Mouse (Mus musculus): Measurements from ENCODE around the gene Pknox2. TPM values are rescaled to one million over a fixed set of nuclear protein-coding genes. Genes with fewer than 3 reads are reported as not detected.

The Pknox2 gene
- polyA plus RNA-seq (2015; fragmentation: Nextera tagmentation; extraction: Ambion mirVana) = 39.5 and 44.7 TPM in 2 replicates

DNA sequence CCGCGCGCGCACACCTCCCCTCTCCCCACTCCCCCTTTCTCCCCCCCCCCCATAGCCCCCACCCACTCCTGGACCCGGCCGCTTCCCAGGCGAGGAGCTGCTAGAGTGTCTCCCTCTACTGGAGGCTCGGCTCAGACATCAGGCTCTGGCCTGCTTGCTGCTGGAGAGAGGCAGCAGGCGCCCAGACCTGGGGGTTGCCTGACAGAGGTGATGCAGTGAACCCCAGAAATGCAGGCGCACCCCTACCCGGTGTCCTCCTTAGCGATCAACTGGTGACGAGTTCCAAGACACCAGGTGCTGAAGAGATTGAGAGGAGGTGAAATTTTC lies at the start of gene Pknox2:
Gene Pknox2 (minus strand): TSS at position 49 of the 327 bp plus-strand sequence.
- WGBS = 2% methylated on average over 9 of the region's 13 CpGs
- peak within 1 kb of the TSS; percentile 70 for H3K4me2 ChIP-seq
- H3K27ac ChIP-seq = peak within 1 kb of the TSS; percentile 100
- H3K27me3 ChIP-seq = peaks cover 4% of the 10 kb centered on the region; the same call in 1 of the 2 replicates
- peak within 1 kb of the TSS; percentile 99 for H3K9ac ChIP-seq
- H3K36me3 ChIP-seq = no peaks in the 10 kb centered on the region
- H3K4me3 ChIP-seq = peak within 1 kb of the TSS; percentile 88
- peaks cover 41% of the 10 kb centered on the region for H3K4me1 ChIP-seq (replicated peaks)
- ATAC-seq (ENCODE audit: low FRiP score) = peak; percentile 88
- no peaks in the 10 kb centered on the region for H3K9me3 ChIP-seq

DNA sequence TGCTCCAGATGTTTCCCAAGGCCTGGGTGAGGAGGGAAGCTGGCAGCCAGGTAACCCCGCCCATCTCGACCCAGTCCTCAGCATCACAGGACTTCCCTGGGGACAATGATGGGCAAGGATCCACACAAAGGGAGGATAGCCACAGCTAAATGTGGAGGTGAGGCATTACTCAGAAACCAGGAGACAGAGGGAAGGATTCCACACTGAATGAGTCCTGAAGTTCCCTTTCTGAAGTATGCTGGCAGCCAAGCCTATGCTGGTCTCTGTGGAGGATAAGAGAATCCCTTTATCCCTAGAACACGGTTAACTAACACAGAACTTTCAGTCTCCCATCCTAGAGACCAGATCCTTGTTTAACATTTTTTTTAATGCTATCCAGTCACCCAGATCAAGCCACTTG lies 40.8 kb upstream of the Pknox2 start:
- Histone ChIP-seq H3K4me1 (replicated peaks) (0 out of 2 replicates have a peak, but pooled peaks cover 2% of the 10 kb centered on the region), H3K36me3 (no peaks in the 10 kb centered on the region), H3K9me3 (no peaks in the 10 kb centered on the region), H3K27ac (no peak overlapping the region), H3K27me3 (no peaks in the 10 kb centered on the region), H3K4me2 (no peak overlapping the region), H3K4me3 (no peak overlapping the region), H3K9ac (no peak overlapping the region)
- WGBS = 86% methylated on average over 3 of the region's 3 CpGs
- ATAC-seq (ENCODE audit: low FRiP score) = no peak

GRCm38 (mm10) chr9:37187407-37187806 lies 40.2 kb upstream of the Pknox2 start:
- H3K4me1 ChIP-seq (replicated peaks) = 0 out of 2 replicates have a peak, but pooled peaks cover 2% of the 10 kb centered on the region
- no peak for ATAC-seq (ENCODE audit: low FRiP score)
- H3K36me3 ChIP-seq = no peaks in the 10 kb centered on the region
- no peaks in the 10 kb centered on the region for H3K27me3 ChIP-seq
- no peak overlapping the region for H3K9ac ChIP-seq
- no peak overlapping the region for H3K4me3 ChIP-seq
- no peak overlapping the region for H3K27ac ChIP-seq
- no peaks in the 10 kb centered on the region for H3K9me3 ChIP-seq
- WGBS = 88% methylated on average over 5 of the region's 5 CpGs
- H3K4me2 ChIP-seq = no peak overlapping the region

- 66% methylated on average over 2 of the region's 2 CpGs for WGBS
- no peaks in the 10 kb centered on the region for H3K27me3 ChIP-seq
- H3K4me3 ChIP-seq = no peak overlapping the region
- H3K4me1 ChIP-seq (replicated peaks) = peaks cover 33% of the 10 kb centered on the region
- H3K4me2 ChIP-seq = no peak overlapping the region
- ATAC-seq (ENCODE audit: low FRiP score) = no peak
- H3K9ac ChIP-seq = no peak overlapping the region
- H3K27ac ChIP-seq = no peak overlapping the region
- no peaks in the 10 kb centered on the region for H3K9me3 ChIP-seq
- H3K36me3 ChIP-seq = no peaks in the 10 kb centered on the region
Observed at GRCm38 (mm10) chr9:37183176-37183575, 36.0 kb upstream of the Pknox2 start.

DNA sequence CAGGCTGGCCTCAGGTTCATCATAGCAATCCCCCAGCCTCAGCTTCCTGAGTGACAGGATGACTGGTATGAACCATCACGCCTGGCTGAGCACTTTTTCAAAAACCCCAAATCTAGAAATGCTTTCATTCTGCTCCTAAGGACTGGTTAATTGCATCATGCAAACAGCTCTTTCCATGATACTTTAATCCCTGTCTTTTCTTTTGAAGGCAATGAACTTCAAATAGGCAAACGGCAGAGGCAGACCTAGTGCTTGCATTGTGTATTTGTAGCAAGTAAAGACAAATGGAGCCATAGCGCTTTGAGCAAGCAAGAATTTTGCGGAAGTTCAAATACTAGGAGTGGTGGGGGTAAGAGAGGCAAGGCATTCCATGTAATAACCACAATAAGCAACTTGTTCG lies 34.4 kb upstream of the Pknox2 start:
- no peak overlapping the region for H3K4me2 ChIP-seq
- 58% methylated on average over 5 of the region's 5 CpGs for WGBS
- ATAC-seq (ENCODE audit: low FRiP score) = no peak
- H3K27me3 ChIP-seq = no peaks in the 10 kb centered on the region
- no peak overlapping the region for H3K9ac ChIP-seq
- H3K4me3 ChIP-seq = no peak overlapping the region
- H3K36me3 ChIP-seq = no peaks in the 10 kb centered on the region
- no peaks in the 10 kb centered on the region for H3K9me3 ChIP-seq
- H3K27ac ChIP-seq = no peak overlapping the region
- peaks cover 49% of the 10 kb centered on the region for H3K4me1 ChIP-seq (replicated peaks)

DNA sequence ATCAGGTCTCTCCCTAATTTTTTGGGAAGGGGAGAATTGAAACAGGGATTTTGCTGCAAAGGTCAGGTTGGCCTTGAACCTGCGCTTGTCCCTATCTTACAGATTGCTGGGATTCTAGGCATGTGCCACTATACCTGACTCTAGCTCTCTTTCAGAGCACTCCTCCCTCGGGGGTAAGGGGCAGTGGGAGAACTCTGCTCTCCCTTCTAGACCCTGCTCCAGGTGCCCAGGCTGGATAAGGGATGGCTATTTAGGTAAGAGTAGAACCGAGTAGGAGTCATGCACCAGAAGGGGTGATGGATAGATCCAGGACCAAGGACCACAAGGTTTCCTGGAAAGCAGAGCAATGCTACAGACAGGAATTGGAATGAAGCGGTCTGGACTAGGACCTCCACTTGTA lies 32.4 kb upstream of the Pknox2 start:
- Histone ChIP-seq H3K27ac (no peak overlapping the region), H3K27me3 (no peaks in the 10 kb centered on the region), H3K4me3 (no peak overlapping the region), H3K4me2 (no peak overlapping the region), H3K9ac (no peak overlapping the region), H3K9me3 (no peaks in the 10 kb centered on the region), H3K4me1 (replicated peaks) (peaks cover 61% of the 10 kb centered on the region), H3K36me3 (no peaks in the 10 kb centered on the region)
- ATAC-seq (ENCODE audit: low FRiP score) = no peak
- WGBS = 88% methylated on average over 4 of the region's 4 CpGs

DNA sequence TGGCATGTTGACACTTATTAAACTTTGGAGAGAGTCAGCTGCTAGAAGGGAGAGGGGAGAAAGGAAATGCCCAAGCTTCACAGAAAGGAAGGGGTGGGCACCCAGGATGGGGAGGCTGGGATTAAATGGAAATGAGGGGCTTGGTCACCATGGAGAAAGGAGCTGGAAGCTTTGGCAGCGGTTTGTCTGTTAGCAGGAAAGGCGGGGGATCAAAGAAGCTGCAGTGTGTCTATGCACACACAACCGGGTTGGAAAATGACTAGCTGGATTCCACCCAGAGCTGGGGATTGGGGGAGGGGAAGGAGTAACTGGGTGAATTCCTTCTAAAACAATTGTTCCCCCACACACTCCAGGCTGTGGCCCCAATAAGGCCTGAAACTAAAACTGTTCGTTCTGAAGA lies 31.7 kb upstream of the Pknox2 start:
- no peak overlapping the region for H3K4me3 ChIP-seq
- no peak overlapping the region for H3K4me2 ChIP-seq
- H3K9me3 ChIP-seq = no peaks in the 10 kb centered on the region
- ATAC-seq (ENCODE audit: low FRiP score) = peak; percentile 41; the same call in 1 of the 2 replicates
- no peak overlapping the region; the same call in 1 of the 2 replicates for H3K9ac ChIP-seq
- H3K27me3 ChIP-seq = no peaks in the 10 kb centered on the region
- H3K27ac ChIP-seq = peak overlapping the region; percentile 67
- peaks cover 61% of the 10 kb centered on the region for H3K4me1 ChIP-seq (replicated peaks)
- 9% methylated on average over 4 of the region's 4 CpGs for WGBS
- H3K36me3 ChIP-seq = no peaks in the 10 kb centered on the region

GRCm38 (mm10) chr9:37177551-37177950 lies 30.3 kb upstream of the Pknox2 start:
- Histone ChIP-seq H3K27ac (0 out of 2 replicates have a peak overlapping the region, but pooled peaks have one; percentile 67), H3K4me1 (replicated peaks) (peaks cover 59% of the 10 kb centered on the region), H3K36me3 (no peaks in the 10 kb centered on the region), H3K9ac (no peak overlapping the region), H3K4me3 (no peak overlapping the region), H3K4me2 (no peak overlapping the region), H3K9me3 (no peaks in the 10 kb centered on the region), H3K27me3 (no peaks in the 10 kb centered on the region)
- ATAC-seq (ENCODE audit: low FRiP score) = no peak
- 38% methylated on average over 8 of the region's 8 CpGs for WGBS

DNA sequence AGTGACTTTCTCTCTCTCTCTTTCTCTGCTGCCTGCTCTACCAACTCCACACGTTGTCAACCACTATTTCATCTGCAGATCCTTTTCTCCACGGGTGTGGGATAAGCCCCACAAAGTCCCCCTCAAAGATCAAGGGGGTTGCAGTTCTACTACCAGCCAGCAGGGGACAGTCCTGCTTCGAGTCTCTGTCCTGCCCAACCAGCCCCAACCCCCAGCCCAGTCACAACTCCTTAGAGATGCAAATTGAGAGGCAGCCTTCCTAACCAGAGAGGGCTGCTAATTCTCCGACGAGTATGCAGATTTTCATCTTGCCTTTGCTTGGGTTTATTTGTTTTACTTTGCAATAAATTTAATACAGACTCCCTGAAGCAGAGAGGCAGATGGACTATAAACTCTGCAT lies 29.9 kb upstream of the Pknox2 start:
- peak; percentile 70; the same call in 1 of the 2 replicates for ATAC-seq (ENCODE audit: low FRiP score)
- H3K9ac ChIP-seq = no peak overlapping the region; the same call in 1 of the 2 replicates
- no peaks in the 10 kb centered on the region for H3K27me3 ChIP-seq
- H3K27ac ChIP-seq = no peak overlapping the region
- H3K4me2 ChIP-seq = no peak overlapping the region
- no peak overlapping the region for H3K4me3 ChIP-seq
- H3K4me1 ChIP-seq (replicated peaks) = peaks cover 59% of the 10 kb centered on the region
- H3K9me3 ChIP-seq = no peaks in the 10 kb centered on the region
- H3K36me3 ChIP-seq = no peaks in the 10 kb centered on the region
- under 1% methylated on average over 5 of the region's 5 CpGs for WGBS

DNA sequence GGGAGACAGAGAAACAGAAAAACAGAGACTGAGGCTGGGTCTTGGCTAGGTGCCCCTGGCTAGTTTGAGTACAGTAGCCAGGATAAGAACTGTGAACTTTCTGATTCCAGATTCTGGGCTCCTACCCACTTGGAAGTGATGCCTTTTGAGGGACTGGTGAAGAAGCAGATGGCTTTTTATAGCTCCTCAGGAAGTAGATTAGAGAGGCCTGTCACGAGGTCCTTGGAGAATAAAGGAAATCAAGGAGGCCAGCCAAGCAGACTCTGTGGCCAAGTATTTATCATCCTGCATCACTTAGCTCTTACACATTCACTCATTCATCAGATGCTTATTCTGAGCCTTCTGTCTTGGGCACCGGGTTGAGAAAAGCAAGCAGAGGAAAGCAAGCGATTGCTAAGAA lies 28.8 kb upstream of the Pknox2 start:
- no peak overlapping the region for H3K27ac ChIP-seq
- H3K9me3 ChIP-seq = no peaks in the 10 kb centered on the region
- WGBS = 65% methylated on average over 3 of the region's 3 CpGs
- no peaks in the 10 kb centered on the region for H3K36me3 ChIP-seq
- no peak overlapping the region for H3K9ac ChIP-seq
- no peak overlapping the region for H3K4me3 ChIP-seq
- peaks cover 53% of the 10 kb centered on the region for H3K4me1 ChIP-seq (replicated peaks)
- no peak overlapping the region for H3K4me2 ChIP-seq
- no peak for ATAC-seq (ENCODE audit: low FRiP score)
- no peaks in the 10 kb centered on the region for H3K27me3 ChIP-seq

DNA sequence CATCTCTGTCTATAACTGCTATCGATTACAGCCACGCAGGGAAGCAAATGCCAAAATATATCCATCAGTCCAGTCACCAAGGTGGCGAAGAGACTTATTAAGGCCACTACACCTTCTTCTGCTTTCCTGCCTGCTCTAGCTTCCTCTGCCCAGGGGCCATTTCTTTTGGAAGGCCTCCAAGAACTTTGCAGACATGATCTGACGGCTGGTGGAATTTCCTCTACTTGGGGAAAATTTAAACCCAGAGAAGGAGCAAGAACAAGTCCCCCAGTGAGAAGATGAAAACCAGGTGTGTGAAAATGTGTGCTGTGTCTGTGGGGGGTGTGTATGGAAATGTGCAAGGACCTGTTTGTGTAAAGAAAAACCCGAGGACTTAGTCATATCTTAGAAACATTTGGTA lies 26.2 kb upstream of the Pknox2 start:
- no peak overlapping the region for H3K27ac ChIP-seq
- no peak overlapping the region for H3K4me2 ChIP-seq
- ATAC-seq (ENCODE audit: low FRiP score) = no peak
- no peaks in the 10 kb centered on the region for H3K27me3 ChIP-seq
- WGBS = 71% methylated on average over 5 of the region's 5 CpGs
- no peaks in the 10 kb centered on the region for H3K9me3 ChIP-seq
- peaks cover 30% of the 10 kb centered on the region for H3K4me1 ChIP-seq (replicated peaks)
- H3K36me3 ChIP-seq = no peaks in the 10 kb centered on the region
- no peak overlapping the region for H3K4me3 ChIP-seq
- no peak overlapping the region for H3K9ac ChIP-seq

GRCm38 (mm10) chr9:37166899-37167298 lies 19.7 kb upstream of the Pknox2 start:
- 73% methylated on average over 2 of the region's 2 CpGs for WGBS
- ATAC-seq (ENCODE audit: low FRiP score) = no peak
- H3K9me3 ChIP-seq = no peaks in the 10 kb centered on the region
- H3K36me3 ChIP-seq = no peaks in the 10 kb centered on the region
- H3K27ac ChIP-seq = no peak overlapping the region
- H3K4me3 ChIP-seq = no peak overlapping the region
- no peak overlapping the region for H3K4me2 ChIP-seq
- H3K9ac ChIP-seq = no peak overlapping the region
- H3K4me1 ChIP-seq (replicated peaks) = no peaks in the 10 kb centered on the region
- no peaks in the 10 kb centered on the region for H3K27me3 ChIP-seq

DNA sequence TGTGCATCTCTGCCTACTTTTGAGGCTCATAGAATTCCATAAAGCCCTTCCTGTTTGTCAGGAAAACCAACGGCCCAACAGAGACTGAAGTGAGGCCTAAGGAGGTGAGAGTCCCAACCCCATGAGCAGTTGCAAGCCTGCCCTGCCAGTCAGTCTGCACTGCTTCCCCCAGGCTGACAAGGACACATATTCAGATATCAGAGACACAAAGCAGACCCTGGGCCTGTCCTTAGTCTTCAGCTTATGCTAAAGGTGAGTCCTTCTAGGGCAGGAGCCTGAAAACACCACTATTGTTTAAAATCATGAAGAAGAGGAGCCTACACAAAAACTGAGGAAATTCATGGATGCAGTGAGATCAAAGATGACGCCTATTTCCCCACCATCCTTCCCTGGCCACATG lies 13.5 kb upstream of the Pknox2 start:
- 85% methylated on average over 2 of the region's 2 CpGs for WGBS
- ATAC-seq (ENCODE audit: low FRiP score) = no peak

More for the DNA sequence above, 13.5 kb upstream of the Pknox2 start:
- Histone ChIP-seq H3K27me3 (no peaks in the 10 kb centered on the region), H3K4me2 (no peak overlapping the region), H3K9ac (no peak overlapping the region), H3K36me3 (no peaks in the 10 kb centered on the region), H3K4me3 (no peak overlapping the region), H3K4me1 (replicated peaks) (no peaks in the 10 kb centered on the region; the same call in 1 of the 2 replicates), H3K27ac (no peak overlapping the region), H3K9me3 (no peaks in the 10 kb centered on the region)
